Comparison of ENCODE assay signal across 8 mouse cellular contexts in the genomic region with DNA sequence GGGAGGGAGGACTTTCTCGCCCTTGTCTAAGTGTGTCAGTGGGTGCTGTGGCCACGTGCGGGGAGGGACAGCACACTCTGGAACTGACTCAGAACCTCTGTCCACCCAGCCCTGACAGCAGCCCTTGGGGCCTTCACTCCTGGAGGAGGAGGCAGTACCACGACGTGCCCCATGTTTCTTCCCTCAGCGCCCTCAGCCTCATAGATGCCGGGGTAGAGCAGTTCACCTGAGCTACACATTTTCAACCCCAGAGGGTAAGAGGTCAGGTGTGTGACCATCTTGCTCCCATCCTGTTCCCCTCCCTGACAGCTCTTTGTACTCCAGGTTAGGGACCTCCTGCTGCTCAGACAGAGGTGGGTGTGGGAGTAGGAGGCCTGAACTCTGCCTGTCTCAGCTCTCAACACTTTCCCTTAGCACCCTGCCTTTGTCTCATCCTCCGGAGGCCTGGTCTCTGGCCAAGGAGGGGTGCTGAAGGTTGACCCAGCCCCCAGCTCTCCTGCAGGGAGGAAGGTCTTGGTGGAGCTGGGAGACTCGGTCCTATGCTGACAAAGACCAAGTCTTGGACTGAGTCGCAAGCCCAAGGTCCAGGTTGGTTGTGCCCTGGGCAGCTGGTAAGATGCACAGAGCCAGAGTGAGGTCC.
DNase-seq lines count a peak whose midpoint lies in the region; ATAC-seq and TF ChIP-seq lines count a peak whose summit lies in the region.

No protein-coding gene starts in this region.

- WGBS in liver, adult 2 months, result 87% methylated on average over 10 of the region's 10 CpGs
- WGBS in heart, embryonic 16.5 days, result 60% methylated on average over 10 of the region's 10 CpGs
- WGBS in stomach, embryonic 14.5 days, result 61% methylated on average over 10 of the region's 10 CpGs

- H3K4me1 ChIP-seq in liver, adult 2 months (ENCODE audit: control insufficient read depth, insufficient read depth, low read length), result 0 out of 2 replicates have a peak, but pooled peaks cover 5% of the 10 kb centered on the region
- peaks cover 57% of the 10 kb centered on the region for H3K4me1 ChIP-seq in heart, embryonic 16.5 days (ENCODE audit: control insufficient read depth, insufficient read depth, low read length)
- peaks cover 71% of the 10 kb centered on the region for H3K4me1 ChIP-seq in stomach, embryonic 14.5 days (ENCODE audit: control insufficient read depth, insufficient read depth, low read length)

- intact Hi-C loops in left cerebral cortex, postnatal 36 days (cut with DNase I), result no loop called here

- no peaks in the 10 kb centered on the region for H3K27me3 ChIP-seq in liver, adult 2 months (ENCODE audit: control insufficient read depth, insufficient read depth, low read length)
- no peaks in the 10 kb centered on the region for H3K27me3 ChIP-seq in heart, embryonic 16.5 days (ENCODE audit: control insufficient read depth, insufficient read depth, low read length)
- H3K27me3 ChIP-seq in stomach, embryonic 14.5 days (ENCODE audit: control insufficient read depth, insufficient read depth, low read length), result no peaks in the 10 kb centered on the region

- no peak for TF ChIP-seq POLR2A in liver, adult 2 months (IDR thresholded peaks at IDR 0.05; ENCODE audit: extremely low read depth, insufficient read depth, low read length)

- H3K27ac ChIP-seq in liver, adult 2 months (replicated peaks; ENCODE audit: insufficient read depth, low read depth, low read length), result peak overlapping the region; percentile 58
- H3K27ac ChIP-seq in heart, embryonic 16.5 days (ENCODE audit: low read length), result peak overlapping the region; percentile 85
- H3K27ac ChIP-seq in stomach, embryonic 14.5 days (ENCODE audit: low read length), result peak overlapping the region; percentile 96

- H3K36me3 ChIP-seq in liver, adult 2 months (ENCODE audit: control insufficient read depth, insufficient read depth, low read length), result no peaks in the 10 kb centered on the region
- no peaks in the 10 kb centered on the region for H3K36me3 ChIP-seq in heart, embryonic 16.5 days (ENCODE audit: control insufficient read depth, insufficient read depth)
- H3K36me3 ChIP-seq in stomach, embryonic 14.5 days (ENCODE audit: control insufficient read depth, insufficient read depth, low read length), result no peaks in the 10 kb centered on the region

- H3K79me2 ChIP-seq in liver, adult 2 months (ENCODE audit: control insufficient read depth, insufficient read depth, low read length), result no peaks in the 10 kb centered on the region

- H3K4me3 ChIP-seq in liver, adult 2 months (ENCODE audit: insufficient read depth, low read depth, low read length), result no peak overlapping the region
- no peak overlapping the region for H3K4me3 ChIP-seq in heart, embryonic 16.5 days (ENCODE audit: low read length)
- no peak overlapping the region for H3K4me3 ChIP-seq in stomach, embryonic 14.5 days (ENCODE audit: low read depth, low read length)

- H3K9me3 ChIP-seq in heart, embryonic 16.5 days (replicated peaks; ENCODE audit: control insufficient read depth, low read length), result no peaks in the 10 kb centered on the region
- H3K9me3 ChIP-seq in stomach, embryonic 14.5 days (ENCODE audit: control insufficient read depth, low read depth, low read length), result no peaks in the 10 kb centered on the region

- no peak for ATAC-seq in heart, embryonic 16.5 days (replicated peaks; ENCODE audit: extremely low read depth, insufficient read depth, low FRiP score)
- no peak for ATAC-seq in stomach, embryonic 14.5 days (ENCODE audit: insufficient number of reproducible peaks, insufficient read depth, low FRiP score, low read depth)

- no peak for DNase-seq in liver, adult 2 months (ENCODE audit: extremely low read depth, low read depth, low spot score)
- no peak for DNase-seq in liver
- peak; percentile 44 to 53 for DNase-seq in kidney, postnatal 4 days
- no peak for DNase-seq in right cerebral cortex, postnatal 10 days (ENCODE audit: low spot score in 2 of 2)
- DNase-seq in spleen, postnatal 10 days (ENCODE audit: low spot score in 2 of 2), result no peak
- DNase-seq in left cerebral cortex, postnatal 36 days (ENCODE audit: low spot score in 2 of 2), result no peak

- H3K4me2 ChIP-seq in heart, embryonic 16.5 days (ENCODE audit: low read depth, low read length), result no peak overlapping the region
- no peak overlapping the region for H3K4me2 ChIP-seq in stomach, embryonic 14.5 days (replicated peaks; ENCODE audit: low read depth, low read length)

- no peak for TF ChIP-seq CTCF in liver, adult 2 months (IDR thresholded peaks at IDR 0.05; ENCODE audit: low read depth, low read length)

- no peak overlapping the region; the same call in 1 of the 2 replicates for H3K9ac ChIP-seq in liver, adult 2 months (ENCODE audit: low read depth, low read length)
- peak overlapping the region; percentile 22 for H3K9ac ChIP-seq in heart, embryonic 16.5 days (ENCODE audit: low read length)
- no peak overlapping the region; the same call in 1 of the 2 replicates for H3K9ac ChIP-seq in stomach, embryonic 14.5 days (replicated peaks; ENCODE audit: low read depth, low read length)

Comparison
In these comparisons a context has a peak if more than half of its experiments do, and no peak if none do; other contexts are left out.
1. DNase-seq: peak in kidney, postnatal 4 days (2 of 2); none in liver, adult 2 months (single experiment), liver (single experiment), right cerebral cortex, postnatal 10 days (0 of 2), spleen, postnatal 10 days (0 of 2) and left cerebral cortex, postnatal 36 days (0 of 2).
2. Peak in every context shown above with its lines, with median percentiles within 50 percentile points of each other: H3K27ac ChIP-seq.